ENCODE assay signal across 13 mouse cellular contexts in genomic region chr4:148923414-148923813, GRCm38 (mm10).
DNase-seq lines count a peak whose midpoint lies in the region; ATAC-seq lines count a peak whose summit lies in the region.
"Had no signal": no experiment of that assay in that cellular context is flagged by ENCODE, and none has a peak within 500 bp of the region (broad histone marks: within the 10 kb centered on the region; RNA-seq: fewer than 3 reads in every experiment).

No protein-coding gene starts in this region.

- 0 out of 2 replicates have a peak overlapping the region, but pooled peaks have one; percentile 20 for H3K4me2 ChIP-seq in kidney, embryonic 15.5 days
- no peak overlapping the region for H3K4me2 ChIP-seq in hindbrain, embryonic 14.5 days (replicated peaks)
- H3K4me2 ChIP-seq in neural tube, embryonic 13.5 days = no peak overlapping the region
- H3K4me2 ChIP-seq: liver, embryonic 13.5 days; midbrain, embryonic 11.5 days had no signal

- no peak for ATAC-seq in kidney, embryonic 15.5 days (replicated peaks; ENCODE audit: low FRiP score)
- ATAC-seq in hindbrain, embryonic 14.5 days (ENCODE audit: low FRiP score) = no peak
- no peak for ATAC-seq in neural tube, embryonic 13.5 days (ENCODE audit: low read depth)
- ATAC-seq: forebrain, embryonic 14.5 days had no signal

- DNase-seq in heart, embryonic 10.5 days (ENCODE audit: low spot score) = no peak
- no peak for DNase-seq in heart, postnatal 36 days
- no peak for DNase-seq in kidney, adult 8-10 months
- no peak for DNase-seq in hindbrain, embryonic 14.5 days (ENCODE audit: low spot score)
- DNase-seq in urinary bladder, adult 2 months (ENCODE audit: low spot score) = no peak
- DNase-seq in urinary bladder, postnatal 14 days (ENCODE audit: low spot score) = no peak
- DNase-seq: adrenal gland, postnatal 25 days; liver, embryonic 13.5 days; thymus, adult 18-20 months had no signal

- 0 out of 2 replicates have a peak overlapping the region, but pooled peaks have one; percentile 4 for H3K9ac ChIP-seq in kidney, embryonic 15.5 days
- H3K9ac ChIP-seq in hindbrain, embryonic 14.5 days = no peak overlapping the region
- H3K9ac ChIP-seq in neural tube, embryonic 13.5 days = no peak overlapping the region; the same call in 1 of the 2 replicates
- H3K9ac ChIP-seq: liver, embryonic 13.5 days had no signal

- no peaks in the 10 kb centered on the region for H3K9me3 ChIP-seq in heart, embryonic 10.5 days
- H3K9me3 ChIP-seq in kidney, embryonic 15.5 days (replicated peaks) = no peaks in the 10 kb centered on the region
- no peaks in the 10 kb centered on the region for H3K9me3 ChIP-seq in hindbrain, embryonic 14.5 days (ENCODE audit: control insufficient read depth, low read length)
- H3K9me3 ChIP-seq in neural tube, embryonic 13.5 days = no peaks in the 10 kb centered on the region
- H3K9me3 ChIP-seq: liver, embryonic 13.5 days had no signal

- H3K36me3 ChIP-seq in heart, embryonic 10.5 days = no peaks in the 10 kb centered on the region
- no peaks in the 10 kb centered on the region for H3K36me3 ChIP-seq in kidney, embryonic 15.5 days
- no peaks in the 10 kb centered on the region for H3K36me3 ChIP-seq in hindbrain, embryonic 14.5 days (replicated peaks; ENCODE audit: control insufficient read depth, insufficient read depth)
- no peaks in the 10 kb centered on the region for H3K36me3 ChIP-seq in neural tube, embryonic 13.5 days
- H3K36me3 ChIP-seq: liver, embryonic 13.5 days had no signal

- intact Hi-C loops in heart, postnatal 36 days (cut with DNase I) = no loop called here

- peaks cover 96% of the 10 kb centered on the region for H3K4me1 ChIP-seq in heart, embryonic 10.5 days
- H3K4me1 ChIP-seq in kidney, embryonic 15.5 days = peaks cover 100% of the 10 kb centered on the region
- H3K4me1 ChIP-seq in hindbrain, embryonic 14.5 days (replicated peaks; ENCODE audit: control insufficient read depth, insufficient read depth, low read length) = peaks cover 60% of the 10 kb centered on the region
- H3K4me1 ChIP-seq in neural tube, embryonic 13.5 days (replicated peaks) = peaks cover 100% of the 10 kb centered on the region

- 66% methylated on average over 9 of the region's 9 CpGs for WGBS in heart, embryonic 10.5 days
- 17% methylated on average over 9 of the region's 9 CpGs for WGBS in kidney, embryonic 15.5 days
- WGBS in hindbrain, embryonic 14.5 days = 69% methylated on average over 9 of the region's 9 CpGs
- 36% methylated on average over 9 of the region's 9 CpGs for WGBS in neural tube, embryonic 13.5 days

- peak overlapping the region; percentile 94 for H3K27ac ChIP-seq in heart, embryonic 10.5 days
- peak overlapping the region; percentile 86 for H3K27ac ChIP-seq in kidney, embryonic 15.5 days
- H3K27ac ChIP-seq in hindbrain, embryonic 14.5 days = peak overlapping the region; percentile 38
- peak overlapping the region; percentile 87 for H3K27ac ChIP-seq in neural tube, embryonic 13.5 days (replicated peaks)
- H3K27ac ChIP-seq: liver, embryonic 13.5 days had no signal

- H3K27me3 ChIP-seq in heart, embryonic 10.5 days (ENCODE audit: insufficient read depth, poor library complexity, severe bottlenecking) = peaks cover 38% of the 10 kb centered on the region; the same call in 1 of the 2 replicates
- peaks cover 51% of the 10 kb centered on the region for H3K27me3 ChIP-seq in kidney, embryonic 15.5 days
- peaks cover 39% of the 10 kb centered on the region for H3K27me3 ChIP-seq in hindbrain, embryonic 14.5 days (ENCODE audit: control insufficient read depth, insufficient read depth, low read length)
- peaks cover 81% of the 10 kb centered on the region for H3K27me3 ChIP-seq in neural tube, embryonic 13.5 days

- no peak overlapping the region for H3K4me3 ChIP-seq in heart, embryonic 10.5 days
- no peak overlapping the region for H3K4me3 ChIP-seq in kidney, embryonic 15.5 days (replicated peaks)
- H3K4me3 ChIP-seq in hindbrain, embryonic 14.5 days (replicated peaks; ENCODE audit: low read length) = no peak overlapping the region
- H3K4me3 ChIP-seq in neural tube, embryonic 13.5 days = no peak overlapping the region
- H3K4me3 ChIP-seq: liver, embryonic 13.5 days had no signal

Comparison
In these comparisons a context has a peak if more than half of its experiments do, and no peak if none do; other contexts are left out.
1. H3K27ac ChIP-seq: peak in every context shown above with its lines; median percentile 94 in heart, embryonic 10.5 days; 87 in neural tube, embryonic 13.5 days; 86 in kidney, embryonic 15.5 days; 38 in hindbrain, embryonic 14.5 days.